Mouse (Mus musculus) liver, adult 2 months (tissue): ENCODE measurements around the gene Fshr.

Experiments
- CTCF ChIP-seq: fragments of 200-500 bp; IDR thresholded peaks from 2 replicates; pipeline ENCODE4 v1.5.1; 2011; ENCODE audit warnings: low read depth, low read length, control low read depth
- POLR2A ChIP-seq: fragments of 200-500 bp; IDR thresholded peaks from 2 replicates; pipeline ENCODE4 v1.6.1; 2011; ENCODE audit warnings: low read length, control low read depth; ENCODE audit not compliant: insufficient read depth; ENCODE audit errors: extremely low read depth

DNA sequence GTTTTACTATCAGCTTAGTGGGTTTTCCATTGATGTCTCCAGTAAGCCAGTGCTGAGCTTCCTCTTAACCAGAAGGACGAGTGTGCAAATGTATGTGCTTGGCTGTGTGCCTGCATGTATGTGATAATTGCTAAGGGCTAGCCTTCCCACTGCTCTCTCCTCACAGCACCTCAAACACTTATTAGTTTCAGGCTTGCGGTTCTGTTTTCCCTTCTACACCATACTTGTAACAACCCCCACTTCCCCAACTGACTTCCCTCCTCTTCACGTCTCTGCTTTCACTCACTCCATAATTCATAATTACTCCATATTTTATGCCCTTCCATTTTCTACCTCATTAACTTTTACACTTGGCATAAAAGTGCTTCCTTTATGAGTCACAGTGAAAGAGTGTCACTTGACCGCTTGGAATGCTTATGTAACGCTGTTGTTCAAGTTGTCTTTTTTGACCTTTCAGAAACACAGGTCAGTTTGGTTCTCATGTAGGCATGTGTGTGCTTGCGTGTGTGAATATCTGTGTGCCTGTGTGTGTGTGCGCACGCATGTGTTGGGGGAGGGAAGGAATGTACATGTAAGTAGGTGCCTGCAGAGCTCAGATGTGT lies 138.0 kb downstream of the Fshr start:
- TF ChIP-seq POLR2A (no peak), CTCF (no peak)
